Mouse (Mus musculus): ENCODE results near the gene Amph.

DNA sequence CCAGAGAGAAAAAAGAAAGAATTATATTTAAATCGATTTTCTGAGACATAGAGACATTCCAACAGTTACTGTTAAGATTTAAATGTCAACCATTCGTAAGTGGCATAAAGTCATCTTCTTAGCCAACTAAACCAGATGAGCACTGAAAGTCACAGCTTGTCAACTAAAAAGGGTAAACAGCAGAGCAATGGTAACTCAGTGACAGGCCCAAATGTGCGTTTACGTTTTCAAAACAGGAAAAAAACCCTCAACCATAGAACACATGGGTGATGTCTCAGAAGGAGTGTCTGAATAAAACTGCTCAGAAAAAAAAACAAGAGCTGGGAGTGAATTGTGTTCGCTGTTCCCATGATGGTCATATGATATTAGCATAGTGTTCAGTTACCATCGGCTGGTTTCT, 44.4 kb upstream of the Amph start:
- no peak for TF ChIP-seq CTCF (IDR thresholded peaks at IDR 0.05)
- no peak for TF ChIP-seq EP300 (IDR thresholded peaks at IDR 0.05)

All from lung, postnatal 0 days (tissue).